Mouse (Mus musculus): ENCODE results near the gene Pkn2.

Gene Pkn2

DNA sequence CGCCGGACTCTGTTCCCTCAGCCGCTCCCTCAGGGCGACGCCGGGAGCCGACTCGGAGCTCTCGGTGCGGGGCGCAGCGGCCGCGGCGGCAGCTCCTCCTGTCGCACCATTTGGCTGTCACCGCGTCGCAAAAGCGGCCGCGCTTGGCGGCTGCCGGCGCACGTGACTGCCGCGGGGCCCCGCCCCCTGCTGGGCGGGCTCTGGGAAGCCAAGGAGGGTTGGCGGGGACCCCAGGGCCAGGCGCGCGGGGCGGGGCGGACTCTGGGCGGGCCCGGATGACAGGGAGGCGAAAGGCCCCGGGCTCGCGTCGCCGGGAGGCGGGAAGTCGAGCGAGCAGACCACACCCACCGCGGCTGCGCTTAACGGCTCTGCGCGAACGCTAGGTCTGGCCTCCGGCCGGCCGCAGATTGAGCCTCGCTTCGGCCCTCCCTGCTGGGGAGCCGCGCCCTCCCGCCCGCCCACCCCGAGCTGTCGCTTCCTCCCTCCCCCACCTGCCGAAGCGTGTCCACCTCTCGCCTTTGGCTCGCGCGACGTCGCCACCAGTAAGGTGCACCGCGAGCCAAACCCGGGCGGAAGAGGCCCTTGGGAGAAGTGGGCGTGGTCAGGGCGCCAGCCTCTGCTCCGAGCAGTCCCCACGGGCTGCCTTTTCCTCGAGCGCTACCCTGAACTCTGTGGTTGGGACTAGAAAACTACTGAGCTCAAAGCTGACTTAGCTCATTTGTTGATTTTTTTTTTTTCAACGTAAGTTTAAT lies at the start of gene Pkn2:
TSS of gene Pkn2 (minus strand) at position 133 of the 752 bp plus-strand sequence.
- DNase-seq (ENCODE audit: low read depth, low spot score): peak; percentile 95

GRCm38 (mm10) chr3:142929906-142930305 lies 48.1 kb upstream of the Pkn2 start:
- DNase-seq (ENCODE audit: low read depth, low spot score): no peak

DNA sequence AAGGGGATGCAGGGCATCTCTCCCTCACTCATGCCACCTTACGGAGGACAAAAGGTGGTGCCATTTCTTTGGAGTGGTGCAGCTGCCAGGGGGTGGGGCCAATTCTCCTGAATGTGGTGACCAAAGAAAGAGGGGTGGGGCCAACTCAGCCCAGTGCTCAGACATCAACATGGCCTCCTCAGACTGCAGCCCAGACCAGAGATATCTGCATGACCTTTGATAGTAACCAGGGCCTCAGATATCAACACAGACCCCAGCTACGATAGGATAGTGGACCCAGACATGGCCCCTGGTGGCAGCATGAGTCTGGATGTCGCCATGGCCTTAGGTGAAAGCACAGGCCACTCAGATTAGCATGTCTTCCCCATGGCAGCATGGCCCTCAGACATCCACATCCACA lies 45.5 kb upstream of the Pkn2 start:
- DNase-seq (ENCODE audit: low read depth, low spot score): no peak

GRCm38 (mm10) chr3:142924831-142925348 lies 43.1 kb upstream of the Pkn2 start:
- DNase-seq (ENCODE audit: low read depth, low spot score): no peak

GRCm38 (mm10) chr3:142919070-142919469 lies 37.3 kb upstream of the Pkn2 start:
- DNase-seq (ENCODE audit: low read depth, low spot score): no peak

- DNase-seq (ENCODE audit: low read depth, low spot score): no peak
Observed at GRCm38 (mm10) chr3:142917760-142918439, 36.1 kb upstream of the Pkn2 start.

- no peak for DNase-seq (ENCODE audit: low read depth, low spot score)
Observed at GRCm38 (mm10) chr3:142917171-142917570, 35.4 kb upstream of the Pkn2 start.

DNA sequence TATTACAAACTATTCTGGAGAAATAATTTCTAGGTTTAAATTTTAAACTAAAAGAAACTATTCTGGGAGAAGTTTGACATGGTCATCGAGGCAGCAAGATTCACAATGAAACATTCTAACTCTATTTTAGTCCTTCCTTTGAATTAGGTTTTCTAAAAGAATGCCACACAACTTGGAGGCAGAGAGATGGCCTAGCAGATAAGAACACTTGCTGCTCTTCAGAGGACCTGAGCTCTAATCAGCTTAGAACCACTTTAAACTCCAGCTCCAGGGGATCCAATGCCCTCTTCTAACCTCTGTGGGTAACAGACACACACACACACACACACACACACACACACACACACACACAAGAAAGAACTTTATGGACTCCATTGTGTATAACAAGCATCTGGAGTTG lies 31.5 kb upstream of the Pkn2 start:
- DNase-seq (ENCODE audit: low read depth, low spot score): no peak

DNA sequence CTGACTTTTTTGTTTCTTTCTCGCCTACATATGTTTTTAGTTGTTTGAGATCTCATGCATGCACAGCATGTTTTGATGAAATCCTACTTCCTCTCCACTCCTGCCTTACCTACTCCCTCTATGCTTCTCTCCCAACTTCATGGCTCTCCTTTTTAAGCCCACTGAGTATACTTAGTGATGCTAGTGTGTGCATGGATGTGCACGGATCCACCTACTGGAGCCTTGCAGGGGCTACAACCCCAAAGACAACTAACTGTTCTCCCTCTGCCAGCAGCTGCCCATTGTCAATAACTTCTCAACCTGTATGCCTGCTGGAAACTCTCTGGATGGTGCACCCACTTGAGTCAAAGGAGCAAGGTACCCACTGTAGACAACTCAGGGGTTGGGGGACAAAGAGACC lies 17.9 kb upstream of the Pkn2 start:
- DNase-seq (ENCODE audit: low read depth, low spot score): no peak

DNA sequence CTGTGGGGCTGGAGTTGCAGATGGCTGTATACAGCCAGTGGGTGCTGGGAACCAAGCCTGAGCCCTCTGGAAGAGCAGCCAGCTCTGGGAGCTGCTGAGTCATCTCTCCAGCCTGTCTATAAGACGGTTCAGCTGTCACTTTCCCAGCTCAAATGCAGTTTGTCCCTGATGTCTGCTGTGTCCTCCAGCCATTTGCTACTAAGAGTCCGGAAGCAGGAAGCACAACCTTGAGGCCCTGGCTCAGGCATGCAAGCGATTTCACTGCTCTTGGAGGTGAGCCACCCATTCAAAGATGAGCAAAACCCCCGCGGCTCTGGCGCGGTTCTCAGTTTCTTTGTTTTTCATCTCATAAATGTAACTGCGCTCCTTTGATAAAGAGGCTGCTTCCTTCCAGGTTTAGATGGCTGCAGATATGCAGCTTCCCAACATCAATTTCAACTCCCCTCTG lies 17.2 kb upstream of the Pkn2 start:
- no peak for DNase-seq (ENCODE audit: low read depth, low spot score)

DNA sequence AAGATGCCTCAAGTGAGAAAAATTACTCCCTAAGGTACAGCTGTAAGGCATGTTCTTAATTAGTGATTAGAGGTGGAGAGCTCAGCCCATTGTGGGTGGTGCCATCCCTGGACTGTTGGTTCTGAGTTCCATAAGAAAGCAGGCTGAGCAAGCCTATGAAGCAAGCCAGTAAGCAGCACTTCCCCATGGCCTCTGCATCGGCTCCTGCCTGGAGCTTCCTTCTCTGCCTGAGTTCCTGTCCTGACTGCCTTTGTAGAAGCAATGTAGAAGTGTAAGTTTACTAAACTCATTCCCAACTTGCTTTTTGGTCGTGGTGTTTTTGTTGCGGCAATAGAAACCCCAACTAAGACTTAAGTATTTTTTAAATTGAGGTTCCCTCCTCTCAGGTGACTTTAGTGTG lies 8.6 kb upstream of the Pkn2 start:
- no peak for DNase-seq (ENCODE audit: low read depth, low spot score)

DNA sequence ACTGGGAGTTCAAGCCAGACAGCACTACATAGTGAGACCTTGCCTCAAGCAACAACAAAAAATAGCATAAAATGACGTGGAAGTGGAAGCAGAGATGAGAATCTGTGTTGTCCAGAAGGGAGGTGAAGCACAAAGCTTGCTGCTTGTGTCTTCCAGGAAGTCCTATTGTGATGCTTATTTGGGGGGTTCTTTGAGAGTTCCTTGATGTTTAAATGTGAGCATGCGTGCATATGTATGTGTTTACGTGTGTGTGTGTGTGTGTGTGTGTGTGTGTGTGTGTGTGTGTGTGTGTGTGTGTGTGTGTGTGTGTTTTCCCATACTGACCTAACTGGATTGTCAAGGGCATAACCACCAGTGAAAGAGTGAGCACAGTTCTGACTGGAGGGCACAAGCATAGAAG lies 5.2 kb upstream of the Pkn2 start:
- DNase-seq (ENCODE audit: low read depth, low spot score): no peak

GRCm38 (mm10) chr3:142884594-142884993 lies 2.8 kb upstream of the Pkn2 start:
- DNase-seq (ENCODE audit: low read depth, low spot score): no peak

DNA sequence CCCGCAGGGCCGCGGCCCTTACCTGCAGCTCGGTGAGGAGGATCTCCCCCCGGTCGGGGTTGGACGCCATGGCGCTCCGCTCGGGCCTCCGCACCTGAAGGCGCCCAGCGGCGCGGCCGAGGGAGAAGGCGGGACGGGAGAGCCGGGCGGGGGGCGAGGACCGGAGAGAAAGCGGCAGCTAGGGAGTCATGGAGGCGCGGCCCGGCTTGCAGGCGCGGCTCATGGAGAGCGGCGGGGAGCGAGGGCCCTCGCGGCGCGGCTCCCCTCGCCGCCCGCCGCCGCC lies 274 bp downstream of the Pkn2 start:
- no peak for DNase-seq (ENCODE audit: low read depth, low spot score)

GRCm38 (mm10) chr3:142880790-142881588 lies 815 bp downstream of the Pkn2 start:
- DNase-seq (ENCODE audit: low read depth, low spot score): no peak

DNA sequence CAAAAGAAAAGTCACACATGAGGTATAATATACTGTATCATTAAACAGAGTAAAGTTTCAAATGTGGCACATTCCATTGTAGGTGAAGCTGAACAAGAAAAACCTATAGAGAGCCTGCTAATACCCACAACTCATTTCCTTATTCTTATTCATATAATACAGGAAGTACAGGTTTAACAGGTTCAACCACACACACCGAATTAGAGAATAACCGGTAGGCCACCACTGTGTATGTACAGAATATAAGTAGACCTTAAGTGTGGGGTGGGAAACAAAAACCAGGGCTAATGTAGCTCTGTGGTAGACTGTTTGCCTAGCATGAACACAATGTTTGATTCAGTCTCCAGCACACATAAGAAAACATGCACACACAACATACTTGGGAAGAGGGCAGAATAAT lies 18.6 kb downstream of the Pkn2 start:
- DNase-seq (ENCODE audit: low read depth, low spot score): no peak

- DNase-seq (ENCODE audit: low read depth, low spot score): no peak
Observed at GRCm38 (mm10) chr3:142856832-142857231, 25.0 kb downstream of the Pkn2 start.

- no peak for DNase-seq (ENCODE audit: low read depth, low spot score)
Observed at GRCm38 (mm10) chr3:142855961-142856472, 25.8 kb downstream of the Pkn2 start.

GRCm38 (mm10) chr3:142852911-142853310 lies 28.9 kb downstream of the Pkn2 start:
- no peak for DNase-seq (ENCODE audit: low read depth, low spot score)

GRCm38 (mm10) chr3:142851631-142852030 lies 30.2 kb downstream of the Pkn2 start:
- DNase-seq (ENCODE audit: low read depth, low spot score): no peak

- DNase-seq (ENCODE audit: low read depth, low spot score): no peak
Observed at GRCm38 (mm10) chr3:142839961-142840360, 41.8 kb downstream of the Pkn2 start.

DNA sequence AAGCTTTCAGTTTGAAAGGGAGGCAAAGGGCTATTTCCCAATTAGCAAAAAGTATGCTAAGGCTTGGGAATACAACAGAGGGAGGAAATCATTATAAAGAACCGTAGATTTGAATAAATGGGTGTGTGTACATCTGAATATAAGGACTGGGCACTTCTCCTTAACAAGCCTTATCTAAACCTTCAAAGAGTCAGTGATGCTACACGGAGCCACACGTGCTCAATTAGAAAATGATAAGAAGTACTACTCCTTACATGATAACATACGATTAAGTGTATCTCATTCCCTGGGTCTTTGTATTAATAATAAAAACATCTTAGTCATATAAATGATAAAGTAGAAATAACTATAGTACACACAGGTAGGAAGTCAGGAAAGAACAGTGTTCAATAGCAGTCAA lies 47.0 kb downstream of the Pkn2 start:
- DNase-seq (ENCODE audit: low read depth, low spot score): no peak

Measured in brain, embryonic 18.5 days (tissue).